ENCODE assay signal across 13 mouse cellular contexts in genomic region chr2:91695436-91696224, GRCm38 (mm10). TPM values are rescaled to one million over a fixed set of nuclear protein-coding genes. Genes with fewer than 3 reads are reported as not detected.
A peak's percentile ranks its signal among the peaks of the same experiment; 100 is the strongest.
DNase-seq lines count a peak whose midpoint lies in the region; ATAC-seq and TF ChIP-seq lines count a peak whose summit lies in the region.
"Had no signal": no experiment of that assay in that cellular context is flagged by ENCODE, and none has a peak within 500 bp of the region (broad histone marks: within the 10 kb centered on the region; RNA-seq: fewer than 3 reads in every experiment).

No protein-coding gene starts in this region.

- ATAC-seq in intestine, embryonic 15.5 days: peak; percentile 47; the same call in 1 of the 2 replicates
- ATAC-seq in forebrain, embryonic 14.5 days: no peak
- ATAC-seq: midbrain, embryonic 15.5 days had no signal

- TF ChIP-seq CTCF in testis, adult 2 months (IDR thresholded peaks at IDR 0.05; ENCODE audit: control insufficient read depth, insufficient read depth, insufficient replicate concordance, low read depth, low read length): no peak

- H3K9ac ChIP-seq in intestine, embryonic 15.5 days: no peak overlapping the region
- H3K9ac ChIP-seq in forebrain, embryonic 14.5 days (ENCODE audit: low read length): no peak overlapping the region
- H3K9ac ChIP-seq: liver, embryonic 14.5 days; midbrain, embryonic 15.5 days had no signal

- H3K4me2 ChIP-seq in intestine, embryonic 15.5 days (replicated peaks): no peak overlapping the region
- no peak overlapping the region for H3K4me2 ChIP-seq in forebrain, embryonic 14.5 days (ENCODE audit: low read length)
- H3K4me2 ChIP-seq: midbrain, embryonic 15.5 days had no signal

- H3K9me3 ChIP-seq in intestine, embryonic 15.5 days: no peaks in the 10 kb centered on the region
- H3K9me3 ChIP-seq in forebrain, embryonic 14.5 days (replicated peaks; ENCODE audit: control insufficient read depth, low read length): no peaks in the 10 kb centered on the region
- H3K9me3 ChIP-seq: midbrain, embryonic 15.5 days had no signal

- H3K36me3 ChIP-seq in testis, adult 2 months (ENCODE audit: control insufficient read depth, insufficient read depth, low read length): no peaks in the 10 kb centered on the region; the same call in 1 of the 2 replicates
- H3K36me3 ChIP-seq in intestine, embryonic 15.5 days: 0 out of 2 replicates have a peak, but pooled peaks cover 5% of the 10 kb centered on the region
- peaks cover 35% of the 10 kb centered on the region for H3K36me3 ChIP-seq in forebrain, embryonic 14.5 days (ENCODE audit: control insufficient read depth, insufficient read depth, low read length)

- peak; percentile 53 to 78 for DNase-seq in layer of hippocampus, adult 18-20 months (ENCODE audit: low spot score in 2 of 2)
- no peak for DNase-seq in layer of hippocampus, adult 9-10 months (ENCODE audit: low spot score)
- DNase-seq in testis, postnatal 10 days (ENCODE audit: low spot score): no peak
- no peak for DNase-seq in urinary bladder, postnatal 36 days (ENCODE audit: low spot score in 2 of 2)
- no peak for DNase-seq in forebrain, embryonic 14.5 days (ENCODE audit: low spot score)
- DNase-seq: cerebellum, adult 9-11 months; gastrocnemius, postnatal 10 days; kidney, adult 2 months; thymus, postnatal 14 days had no signal

- H3K4me1 ChIP-seq in testis, adult 2 months (ENCODE audit: control insufficient read depth, insufficient read depth, low read length): no peaks in the 10 kb centered on the region
- no peaks in the 10 kb centered on the region for H3K4me1 ChIP-seq in intestine, embryonic 15.5 days (replicated peaks)
- no peaks in the 10 kb centered on the region for H3K4me1 ChIP-seq in forebrain, embryonic 14.5 days (ENCODE audit: control insufficient read depth, insufficient read depth, low read length)
- H3K4me1 ChIP-seq: midbrain, embryonic 15.5 days had no signal

- no peak for TF ChIP-seq POLR2A in testis, adult 2 months (IDR thresholded peaks at IDR 0.05; ENCODE audit: control insufficient read depth, low read depth, low read length)

- H3K4me3 ChIP-seq in testis, adult 2 months (ENCODE audit: control insufficient read depth, low read depth, low read length): no peak overlapping the region
- no peak overlapping the region for H3K4me3 ChIP-seq in intestine, embryonic 15.5 days (replicated peaks)
- H3K4me3 ChIP-seq in forebrain, embryonic 14.5 days (ENCODE audit: low read depth, low read length): no peak overlapping the region
- H3K4me3 ChIP-seq: midbrain, embryonic 15.5 days had no signal

- 88% methylated on average over 10 of the region's 10 CpGs for WGBS in intestine, embryonic 15.5 days
- 94% methylated on average over 10 of the region's 10 CpGs for WGBS in forebrain, embryonic 14.5 days

- H3K27me3 ChIP-seq in testis, adult 2 months (ENCODE audit: control insufficient read depth, insufficient read depth, low read length): no peaks in the 10 kb centered on the region
- no peaks in the 10 kb centered on the region for H3K27me3 ChIP-seq in intestine, embryonic 15.5 days (replicated peaks)
- no peaks in the 10 kb centered on the region for H3K27me3 ChIP-seq in forebrain, embryonic 14.5 days (replicated peaks; ENCODE audit: control insufficient read depth, insufficient read depth, low read length)
- H3K27me3 ChIP-seq: midbrain, embryonic 15.5 days had no signal

- H3K27ac ChIP-seq in testis, adult 2 months (ENCODE audit: control insufficient read depth, insufficient read depth, low read depth, low read length): 0 out of 2 replicates have a peak overlapping the region, but pooled peaks have one; percentile 13
- H3K27ac ChIP-seq in intestine, embryonic 15.5 days: no peak overlapping the region
- H3K27ac ChIP-seq in forebrain, embryonic 14.5 days (ENCODE audit: low read depth, low read length): no peak overlapping the region
- H3K27ac ChIP-seq: liver, embryonic 14.5 days; midbrain, embryonic 15.5 days had no signal

RNA-seq across cellular contexts. Expression of gene Atg13, which starts 14.7 kb away (rescaled TPM):
- total RNA-seq in layer of hippocampus, adult 18-20 months (2021): 10 to 100 TPM; 78.0 to 79.6 TPM
- polyA plus RNA-seq in testis, adult 2 months (2012; rRNA removed): 37.5 and 38.3 TPM in 2 replicates
- 20.4 and 20.7 TPM in 2 replicates for polyA plus RNA-seq in intestine, embryonic 15.5 days (2015; fragmentation: Nextera tagmentation; extraction: Ambion mirVana)
- polyA plus RNA-seq in forebrain, embryonic 14.5 days (2014; fragmentation: Nextera tagmentation; extraction: Ambion mirVana): 40.4 and 43.3 TPM in 2 replicates

RNA-seq across cellular contexts. Expression of gene Harbi1, which starts 15.0 kb away (rescaled TPM):
- total RNA-seq in layer of hippocampus, adult 18-20 months (2021): 1 to 10 TPM; 7.1 TPM
- 3.3 and 4.0 TPM in 2 replicates for polyA plus RNA-seq in testis, adult 2 months (2012; rRNA removed)
- polyA plus RNA-seq in intestine, embryonic 15.5 days (2015; fragmentation: Nextera tagmentation; extraction: Ambion mirVana): 17.0 and 17.8 TPM in 2 replicates
- polyA plus RNA-seq in forebrain, embryonic 14.5 days (2014; fragmentation: Nextera tagmentation; extraction: Ambion mirVana): 11.8 and 13.5 TPM in 2 replicates

RNA-seq across cellular contexts. Expression of gene Ambra1, which starts 34.3 kb away (rescaled TPM):
- total RNA-seq in layer of hippocampus, adult 18-20 months (2021): 10 to 100 TPM; 51.1 to 52.3 TPM
- 31.2 and 31.3 TPM in 2 replicates for polyA plus RNA-seq in testis, adult 2 months (2012; rRNA removed)
- polyA plus RNA-seq in intestine, embryonic 15.5 days (2015; fragmentation: Nextera tagmentation; extraction: Ambion mirVana): 12.5 and 13.7 TPM in 2 replicates
- 14.8 and 19.3 TPM in 2 replicates for polyA plus RNA-seq in forebrain, embryonic 14.5 days (2014; fragmentation: Nextera tagmentation; extraction: Ambion mirVana)

RNA-seq across cellular contexts. Expression of gene Arhgap1, which starts 46.0 kb away (rescaled TPM):
- total RNA-seq in layer of hippocampus, adult 18-20 months (2021): 10 to 100 TPM; 62.1 to 65.6 TPM
- 22.8 and 23.7 TPM in 2 replicates for polyA plus RNA-seq in testis, adult 2 months (2012; rRNA removed)
- 140 and 143 TPM in 2 replicates for polyA plus RNA-seq in intestine, embryonic 15.5 days (2015; fragmentation: Nextera tagmentation; extraction: Ambion mirVana)
- polyA plus RNA-seq in forebrain, embryonic 14.5 days (2014; fragmentation: Nextera tagmentation; extraction: Ambion mirVana): 87.9 and 89.6 TPM in 2 replicates

RNA-seq across cellular contexts. Expression of gene Zfp408, which starts 46.0 kb away (rescaled TPM):
- 1 to 10 TPM; 7.2 to 9.4 TPM for total RNA-seq in layer of hippocampus, adult 18-20 months (2021)
- polyA plus RNA-seq in testis, adult 2 months (2012; rRNA removed): 6.3 and 6.5 TPM in 2 replicates
- 7.8 and 8.0 TPM in 2 replicates for polyA plus RNA-seq in intestine, embryonic 15.5 days (2015; fragmentation: Nextera tagmentation; extraction: Ambion mirVana)
- 5.2 and 7.5 TPM in 2 replicates for polyA plus RNA-seq in forebrain, embryonic 14.5 days (2014; fragmentation: Nextera tagmentation; extraction: Ambion mirVana)

Comparison
In these comparisons a context has a peak if more than half of its experiments do, and no peak if none do; other contexts are left out.
1. DNase-seq: peak in layer of hippocampus, adult 18-20 months (2 of 2); none in layer of hippocampus, adult 9-10 months (single experiment), testis, postnatal 10 days (single experiment), urinary bladder, postnatal 36 days (0 of 2) and forebrain, embryonic 14.5 days (single experiment).